Mouse (Mus musculus): Measurements from ENCODE around the gene Cers2. TPM values are rescaled to one million over a fixed set of nuclear protein-coding genes. Genes with fewer than 3 reads are reported as not detected.
"Not testable (repeated sequence)": the region's sequence is repeated elsewhere in the genome, so short reads cannot be mapped to it uniquely, and the experiment has no call there.

Gene Cers2
- total RNA-seq, 2 experiments from 2014 or later, result 15.9 to 23.3 TPM

DNA sequence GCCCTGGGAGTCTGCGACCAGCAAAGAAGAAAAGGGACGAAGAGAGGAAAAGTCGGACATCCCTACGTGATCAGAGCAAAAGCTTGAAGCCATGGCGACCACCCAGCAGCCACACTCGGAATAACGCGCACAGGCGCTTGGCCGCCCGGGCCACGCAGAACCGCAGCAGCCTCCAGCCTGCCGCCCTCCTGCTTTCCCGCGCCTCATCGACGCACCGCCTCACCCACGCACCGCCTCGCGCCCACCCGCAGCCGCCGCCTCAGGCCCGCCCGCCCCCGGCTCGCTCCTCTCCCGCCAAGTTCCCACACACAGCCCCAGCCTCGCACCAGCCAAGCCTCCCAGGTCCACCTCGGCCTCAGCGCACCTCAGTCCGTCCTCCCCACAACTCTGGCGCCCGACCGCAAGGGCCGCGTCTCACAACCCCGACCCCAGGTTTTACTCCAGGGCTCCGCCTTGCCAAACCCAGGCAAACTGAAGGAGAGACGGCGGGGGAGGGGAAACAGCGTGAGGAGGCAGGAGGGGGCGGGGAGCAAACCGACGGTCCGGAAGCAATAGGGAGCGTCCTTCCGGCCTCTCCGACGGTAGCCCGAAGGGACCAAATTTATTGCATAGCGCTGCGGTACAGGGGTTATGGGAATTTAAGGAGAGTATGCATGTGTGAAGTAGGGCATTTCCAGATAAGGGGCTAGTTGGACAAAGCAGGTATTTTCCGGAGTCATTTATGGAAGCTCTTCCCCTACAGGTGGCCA lies 42.3 kb downstream of the Cers2 start, which contains the start of gene Setdb1:
TSS of gene Setdb1 (minus strand) at position 502 of the 749 bp plus-strand sequence.
- intact Hi-C loops (cut with DNase I), result not testable (repeated sequence)
- peak; percentile 85 to 93 for DNase-seq

GRCm38 (mm10) chr3:95357746-95358145 lies 43.2 kb downstream of the Cers2 start:
- intact Hi-C loops (cut with DNase I), result no loop called here
- no peak for DNase-seq

- intact Hi-C loops (cut with DNase I), result not testable (repeated sequence)
Observed at GRCm38 (mm10) chr3:95360276-95360675, 45.7 kb downstream of the Cers2 start.

DNA sequence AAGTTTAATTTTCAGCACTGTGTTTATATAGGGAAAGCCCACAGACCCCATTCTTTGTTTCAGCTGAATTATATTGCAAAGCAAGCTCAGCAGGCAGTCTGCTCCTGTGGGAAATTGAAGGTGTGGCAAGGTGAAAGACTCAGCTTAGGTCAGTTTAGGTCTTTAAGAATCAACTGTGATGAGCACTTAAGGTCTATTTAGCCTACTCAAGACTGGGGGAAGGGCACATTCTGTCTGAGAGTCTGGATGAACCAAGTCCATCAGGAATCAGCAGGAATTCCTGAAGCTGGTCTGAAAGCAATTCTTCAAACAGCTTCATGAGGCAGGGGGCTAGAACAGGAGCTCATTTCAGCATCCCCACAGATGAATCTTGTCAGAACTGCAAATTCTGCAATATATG lies 55.5 kb downstream of the Cers2 start:
- DNase-seq, result no peak
- intact Hi-C loops (cut with DNase I), result no loop called here

More at GRCm38 (mm10) chr3:95360276-95360675, 45.7 kb downstream of the Cers2 start:
- DNase-seq, result not testable (repeated sequence)

Other genes starting within 250 kb of the Cers2 start
- gene Pip5k1a, start 207.9 kb upstream of the Cers2 start, total RNA-seq (2021), result 10 to 100 TPM; 20.2 to 24.8 TPM
- gene Vps72, start 203.8 kb upstream of the Cers2 start, total RNA-seq (2021), result 10 to 100 TPM; 39.4 to 47.9 TPM
- gene Tmod4, start 190.3 kb upstream of the Cers2 start, total RNA-seq (2021), result 100 to 1,000 TPM; 623 to 679 TPM
- 10 to 100 TPM; 21.7 to 27.3 TPM for gene Scnm1, start 180.8 kb upstream of the Cers2 start, total RNA-seq (2021)
- 1 to 10 TPM; 6.4 to 8.2 TPM for gene Lysmd1, start 180.7 kb upstream of the Cers2 start, total RNA-seq (2021)
- gene Tnfaip8l2, start 172.4 kb upstream of the Cers2 start, total RNA-seq (2021), result under 1 TPM; 0.38 to 0.69 TPM
- 10 to 100 TPM; 96.3 to 98.2 TPM for gene Sema6c, start 154.3 kb upstream of the Cers2 start, total RNA-seq (2021)
- 1 to 10 TPM; 6.6 to 8.0 TPM for gene Gabpb2, start 96.9 kb upstream of the Cers2 start, total RNA-seq (2021)
- gene Cdc42se1, start 86.1 kb upstream of the Cers2 start, total RNA-seq (2021), result 10 to 100 TPM; 14.2 to 18.4 TPM
- 10 to 100 TPM; 48.5 to 63.2 TPM for gene Mllt11, start 82.6 kb upstream of the Cers2 start, total RNA-seq (2021)
- not detected for gene Gm128, start 73.2 kb upstream of the Cers2 start, total RNA-seq (2021)
- gene Bnipl, start 63.6 kb upstream of the Cers2 start, total RNA-seq (2021), result not detected
- gene Mindy1, start 33.4 kb upstream of the Cers2 start, total RNA-seq (2021), result 10 to 100 TPM; 21.3 to 23.8 TPM
- 10 to 100 TPM; 39.4 to 45.5 TPM for gene Prune1, start 32.7 kb upstream of the Cers2 start, total RNA-seq (2021)
- under 1 TPM in 1 of 2 experiments, not detected in 1; 0.64 TPM for gene Anxa9, start 7.6 kb upstream of the Cers2 start, total RNA-seq (2021)
- 10 to 100 TPM in 1 of 2 experiments, 1 to 10 TPM in 1; 9.5 to 10.5 TPM for gene Setdb1, start 42.4 kb downstream of the Cers2 start, total RNA-seq (2021)
- gene 4930558C23Rik, start 88.0 kb downstream of the Cers2 start, total RNA-seq (2021), result not detected
- 10 to 100 TPM; 34.0 to 44.8 TPM for gene Arnt, start 119.6 kb downstream of the Cers2 start, total RNA-seq (2021)
- gene Ctsk, start 184.5 kb downstream of the Cers2 start, total RNA-seq (2021), result 1 to 10 TPM; 8.4 to 9.0 TPM
- gene Ctss, start 212.0 kb downstream of the Cers2 start, total RNA-seq (2021), result 1 to 10 TPM; 3.0 to 5.9 TPM
- not detected for gene Hormad1, start 244.9 kb downstream of the Cers2 start, total RNA-seq (2021)